Mouse (Mus musculus) layer of hippocampus, postnatal 14 days (tissue): ENCODE measurements around the gene Bst2. TPM values are rescaled to one million over a fixed set of nuclear protein-coding genes. Genes with fewer than 3 reads are reported as not detected.
"Not testable (repeated sequence)": the region's sequence is repeated elsewhere in the genome, so short reads cannot be mapped to it uniquely, and the experiment has no call there.

ENCODE experiments used
- DNase-seq, 2 experiments: peaks; one replicate each; pipeline ENCODE4 v3.0.0; 2021 to 2022; ENCODE audit warnings: low spot score in 2 of 2, mixed read lengths in 1 of 2
- total RNA-seq, 2 experiments: library from RNA; stranded (reverse); gene quantifications; 2 replicates each; pipeline ENCODE4 v1.2.3; 2021

Bst2 gene
- total RNA-seq, 2 experiments from 2014 or later = 3.4 to 5.5 TPM

DNA sequence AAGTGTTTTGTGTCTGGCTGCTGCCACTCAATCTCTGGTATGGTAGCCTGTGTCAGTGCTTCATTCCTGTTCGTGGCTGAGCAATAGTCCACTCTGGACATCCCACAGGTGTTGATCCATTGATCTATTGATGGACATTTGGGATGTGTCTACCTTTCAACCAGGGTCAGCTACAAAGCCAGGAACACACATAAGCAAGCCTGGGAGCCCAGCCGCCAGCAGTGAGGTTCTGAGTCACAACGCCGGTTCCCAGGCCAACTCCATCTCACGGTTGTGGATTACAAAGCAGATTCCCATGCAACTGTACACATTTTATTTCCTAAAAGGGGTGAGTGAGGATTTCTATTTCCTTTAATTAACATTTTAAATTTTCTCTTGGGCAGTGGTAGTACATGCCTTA, 23.5 kb upstream of the Bst2 start:
- no peak for DNase-seq

DNA sequence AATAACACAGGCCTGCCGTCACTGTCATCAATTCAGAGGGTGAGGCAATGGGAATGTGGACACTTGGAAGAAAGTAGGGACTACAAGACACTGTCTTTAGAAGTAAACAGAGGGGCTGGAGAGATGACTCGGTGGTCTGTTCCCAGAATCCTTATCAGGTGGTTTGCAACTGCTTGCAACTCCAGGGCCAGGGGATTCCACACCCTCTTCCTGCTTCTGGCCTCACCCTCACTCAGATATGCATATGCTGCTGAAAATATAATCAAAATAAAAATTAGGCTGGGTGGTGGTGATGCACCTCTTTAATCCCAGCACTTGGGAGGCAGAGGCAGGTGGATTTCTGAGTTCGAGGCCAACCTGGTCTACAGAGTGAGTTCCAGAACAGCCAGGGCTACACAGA, 22.8 kb upstream of the Bst2 start:
- DNase-seq = no peak

DNA sequence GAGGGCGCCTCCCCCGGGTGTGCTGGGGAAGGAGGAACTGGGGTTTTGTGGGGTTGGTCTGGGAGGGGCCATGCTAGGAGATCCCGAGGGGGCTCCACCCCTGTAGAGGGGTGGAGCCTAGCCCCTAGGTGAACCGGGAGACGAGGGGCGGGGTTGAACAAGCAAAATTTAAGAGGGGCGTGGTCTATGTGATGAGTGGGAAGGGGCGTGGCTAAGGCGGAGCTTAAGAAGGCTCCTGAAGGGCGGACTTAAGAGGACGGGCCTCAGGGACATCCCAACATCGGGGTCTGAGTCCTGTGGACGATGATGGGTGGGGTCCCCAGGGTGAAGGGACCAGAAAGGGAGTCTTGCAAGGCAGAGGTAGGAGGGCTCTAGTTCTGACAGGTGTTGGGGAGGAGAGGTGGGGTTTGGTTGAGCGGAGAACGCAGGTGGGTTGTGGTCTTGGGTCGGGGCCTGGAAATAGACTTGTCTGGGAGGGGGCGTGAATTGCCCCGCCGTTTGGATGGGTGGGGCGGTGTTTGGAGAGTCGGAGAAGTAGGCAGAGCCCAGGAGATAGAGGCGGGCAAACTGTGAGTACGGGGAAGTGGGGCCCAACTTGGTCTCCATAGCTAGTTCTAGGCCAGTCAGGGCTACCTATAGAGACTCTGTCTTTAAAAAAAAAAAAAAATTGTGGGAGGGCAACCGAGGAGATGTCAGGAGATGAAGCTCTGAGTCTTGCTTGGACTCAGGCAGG, 21.9 kb upstream of the Bst2 start:
- no peak for DNase-seq

DNA sequence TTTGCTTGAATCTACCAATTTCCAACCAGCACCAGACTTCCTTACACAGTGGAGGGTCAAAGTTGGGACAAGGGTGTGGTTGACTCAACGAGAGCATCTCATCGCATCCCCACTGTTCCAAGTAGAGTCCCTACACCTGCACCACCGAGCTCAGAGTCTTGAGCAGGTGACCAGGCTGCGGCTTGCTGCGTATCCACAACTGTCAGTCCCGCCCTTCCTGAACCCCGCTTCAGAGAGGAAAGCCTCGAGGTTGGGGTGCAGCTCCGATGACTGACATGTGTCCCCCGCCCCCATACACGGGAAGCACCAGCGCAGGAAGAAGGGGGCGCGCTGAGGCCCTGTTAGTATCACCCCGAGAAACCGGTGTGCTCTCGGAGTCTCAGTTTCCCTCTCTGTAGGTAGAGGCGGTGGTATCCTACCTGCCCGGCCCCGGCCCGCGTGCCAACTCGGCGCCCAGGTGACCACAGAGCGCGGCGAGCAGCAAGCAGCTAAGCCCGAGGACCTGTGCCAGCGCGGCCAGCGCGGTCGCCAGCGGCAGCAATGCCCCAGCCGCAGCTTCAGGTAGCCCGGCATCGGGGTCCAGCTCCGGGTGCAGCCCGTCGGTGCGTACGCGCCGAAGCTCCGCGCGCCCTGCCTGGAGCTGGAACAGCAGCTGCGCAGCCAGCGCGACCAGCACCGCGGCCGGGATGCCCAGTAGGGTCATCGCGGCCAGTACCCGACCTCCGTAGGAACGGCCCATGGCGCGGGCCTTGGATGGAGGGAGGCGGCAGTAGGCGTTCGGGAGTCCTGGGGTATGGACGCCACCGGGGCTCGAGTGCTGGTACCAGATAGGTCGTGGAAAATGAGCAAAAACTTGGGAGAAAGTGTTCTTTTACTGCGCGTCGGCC, 21.1 kb upstream of the Bst2 start, which contains the start of gene Tmem221:
Gene Tmem221 (minus strand): TSS at position 801 of the 887 bp plus-strand sequence.
- no peak for DNase-seq

DNA sequence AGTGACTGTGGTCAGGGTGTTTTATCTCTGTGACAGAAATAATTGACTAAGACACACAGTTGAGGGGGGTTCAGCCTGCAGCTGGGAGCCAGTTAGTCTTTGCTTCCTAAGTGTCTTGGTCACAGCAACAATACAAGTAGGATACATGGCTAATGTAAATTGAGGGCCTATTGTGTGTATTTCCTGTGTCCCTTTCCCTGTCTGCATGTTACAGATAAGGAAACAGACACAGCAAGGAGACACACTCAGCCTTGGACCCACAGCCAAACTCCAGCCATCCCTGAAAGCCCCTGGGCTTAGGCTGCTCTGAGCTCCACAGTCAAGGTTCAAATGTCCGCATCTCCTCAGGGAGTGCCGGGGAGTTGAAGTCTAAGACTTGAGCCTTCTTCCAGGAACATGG, 17.4 kb upstream of the Bst2 start:
- DNase-seq = no peak

DNA sequence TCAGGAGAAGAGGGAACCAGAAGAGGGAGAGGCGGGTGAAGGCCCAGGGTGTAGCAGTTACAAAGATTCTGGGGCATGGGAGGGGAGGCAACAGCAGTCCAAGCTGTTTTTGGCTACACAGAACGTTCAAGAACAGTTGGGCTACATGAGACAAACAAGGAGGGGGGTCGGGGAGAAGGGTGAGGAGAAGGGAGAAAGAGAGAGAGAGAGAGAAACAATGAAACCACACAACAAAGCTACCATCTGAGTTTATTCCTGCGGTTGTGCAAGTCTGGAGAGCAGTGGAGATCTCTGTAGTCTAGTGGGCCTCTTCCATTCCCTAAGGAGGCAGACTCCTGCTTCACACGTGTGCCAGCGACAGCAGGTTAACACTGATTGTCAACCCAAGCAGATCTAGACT, 16.7 kb upstream of the Bst2 start:
- no peak for DNase-seq

DNA sequence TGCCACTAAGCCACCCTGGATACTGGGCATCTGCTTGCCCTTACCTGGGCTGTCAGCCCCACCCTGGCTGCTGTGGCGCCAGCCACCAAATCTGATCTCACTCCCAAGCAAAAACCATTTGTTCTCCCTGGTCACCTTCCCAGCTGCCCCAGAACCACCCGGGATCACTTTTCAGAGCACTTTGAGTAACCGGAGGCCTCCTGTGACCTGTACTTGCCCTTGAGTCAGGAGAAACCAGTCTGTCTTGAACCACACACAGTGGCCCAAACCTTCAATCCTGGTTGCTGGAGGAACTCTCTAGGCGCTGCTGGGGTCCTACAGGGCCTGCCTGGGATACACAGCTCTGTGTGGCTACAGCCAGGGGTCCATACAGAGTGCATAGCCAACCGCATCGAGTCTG, 15.5 kb upstream of the Bst2 start:
- no peak for DNase-seq

DNA sequence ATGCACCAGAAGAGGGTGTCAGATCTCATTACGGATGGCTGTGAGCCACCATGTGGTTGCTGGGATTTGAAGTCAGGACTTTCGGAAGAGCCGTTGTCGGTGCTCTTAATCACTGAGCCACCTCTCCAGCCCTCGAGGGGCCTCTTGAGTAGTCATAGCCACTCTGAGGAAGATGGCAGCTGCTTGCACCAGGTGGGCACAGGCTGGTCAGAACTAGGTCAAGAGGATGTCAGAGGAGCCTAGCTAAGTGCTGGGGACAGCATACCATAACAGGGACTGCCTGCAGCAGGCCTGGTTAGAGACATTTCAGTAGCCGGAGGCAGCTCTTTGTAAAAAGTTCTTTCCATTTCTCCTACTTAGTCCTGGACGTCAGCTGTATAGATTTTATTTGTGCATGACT, 13.5 kb upstream of the Bst2 start:
- DNase-seq = no peak

DNA sequence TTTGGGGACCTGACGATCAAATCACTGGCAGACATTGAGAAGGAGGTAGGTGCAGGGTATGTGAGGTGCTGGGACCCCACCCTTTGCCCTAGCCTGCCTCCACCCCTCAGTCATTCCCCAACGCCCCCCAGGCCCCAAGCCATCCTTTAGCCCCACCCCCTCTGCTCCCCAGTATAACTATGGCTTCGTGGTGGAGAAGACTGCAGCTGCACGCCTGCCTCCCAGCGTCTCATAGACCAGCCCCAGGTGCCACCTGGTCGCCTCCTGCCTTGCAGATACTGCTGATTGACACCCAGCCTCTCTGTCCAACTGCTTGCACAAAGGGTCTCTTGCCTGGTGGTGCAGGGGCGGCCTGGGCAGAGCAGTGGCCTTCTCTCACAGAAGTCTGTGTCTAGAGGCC, 10.3 kb upstream of the Bst2 start:
- DNase-seq = no peak

DNA sequence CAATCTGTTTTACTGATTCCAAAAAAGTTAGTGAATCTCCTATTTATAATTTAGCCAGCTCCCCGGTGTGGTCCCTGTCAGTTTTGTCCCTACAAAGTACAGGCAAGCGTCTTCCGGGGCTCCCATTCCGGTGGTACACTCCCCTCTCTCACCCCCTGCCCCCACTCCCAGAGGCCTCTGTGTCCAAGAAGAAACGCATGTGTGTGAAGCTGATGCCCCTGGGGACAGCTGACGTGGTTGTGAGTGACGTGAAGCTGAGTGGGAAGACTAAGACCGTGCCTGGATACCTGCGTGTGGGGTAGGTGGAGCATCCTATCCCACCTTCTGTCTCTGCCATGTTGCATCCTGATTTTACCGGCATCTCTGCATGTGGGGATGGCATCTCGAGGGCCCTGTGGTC, 7.8 kb upstream of the Bst2 start:
- DNase-seq = no peak

DNA sequence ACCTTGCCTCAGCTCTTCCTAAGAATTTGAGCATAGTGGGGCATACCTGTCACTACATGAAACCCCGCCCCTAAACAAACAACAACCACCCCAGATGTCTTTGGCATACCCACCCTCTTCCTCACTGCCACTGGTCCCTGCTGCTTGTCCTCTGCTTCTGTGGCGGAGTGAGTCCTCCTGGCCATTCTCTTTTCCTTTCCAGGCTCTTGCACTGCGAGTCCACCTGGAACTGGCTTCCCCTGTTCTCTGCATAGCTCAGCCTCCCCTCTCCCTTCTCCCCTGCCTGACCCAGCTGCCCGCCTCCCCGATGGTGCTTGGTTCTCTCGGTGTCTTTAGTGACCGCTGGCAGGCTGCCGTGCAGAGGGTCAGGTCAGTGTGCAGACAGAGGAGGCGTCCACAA, 6.5 kb upstream of the Bst2 start:
- no peak for DNase-seq

DNA sequence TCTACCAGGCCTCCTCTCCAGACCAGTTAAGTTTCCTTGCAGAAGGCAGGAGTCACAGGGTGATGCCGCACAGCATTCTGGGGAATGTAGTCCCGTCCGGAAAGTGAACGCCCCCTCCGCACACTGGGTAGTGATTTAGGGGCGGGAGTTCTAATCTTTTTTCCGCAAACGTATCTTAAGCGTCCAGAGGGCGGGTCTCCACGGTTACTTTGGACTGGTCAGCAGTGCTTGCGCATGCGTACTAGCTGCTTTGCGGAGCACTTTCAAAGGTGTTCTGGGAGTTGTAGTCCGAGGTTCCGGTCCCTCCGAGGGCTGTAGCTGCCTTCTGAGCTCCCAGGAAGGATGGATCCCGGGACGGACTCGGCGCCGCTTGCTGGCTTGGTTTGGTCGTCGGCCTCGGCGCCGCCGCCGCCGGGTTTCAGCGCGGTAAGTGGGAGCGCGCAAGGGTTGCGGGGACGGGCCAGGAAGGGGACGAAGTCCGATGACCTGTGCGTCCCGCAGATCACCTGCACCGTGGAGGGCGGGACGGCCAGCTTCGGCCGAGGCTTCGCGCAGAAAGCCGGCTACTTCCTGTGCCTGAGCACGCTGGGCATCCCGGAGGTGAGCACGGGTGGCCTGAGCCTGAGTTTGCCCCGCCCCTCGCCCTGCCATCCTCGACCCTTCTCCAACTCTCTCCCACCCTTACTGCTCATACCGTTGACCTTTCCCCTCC, 5.5 kb upstream of the Bst2 start, which contains the start of gene Mvb12a:
Gene Mvb12a (plus strand): TSS at position 291 of the 712 bp plus-strand sequence.
- DNase-seq = peak; percentile 92 to 98

DNA sequence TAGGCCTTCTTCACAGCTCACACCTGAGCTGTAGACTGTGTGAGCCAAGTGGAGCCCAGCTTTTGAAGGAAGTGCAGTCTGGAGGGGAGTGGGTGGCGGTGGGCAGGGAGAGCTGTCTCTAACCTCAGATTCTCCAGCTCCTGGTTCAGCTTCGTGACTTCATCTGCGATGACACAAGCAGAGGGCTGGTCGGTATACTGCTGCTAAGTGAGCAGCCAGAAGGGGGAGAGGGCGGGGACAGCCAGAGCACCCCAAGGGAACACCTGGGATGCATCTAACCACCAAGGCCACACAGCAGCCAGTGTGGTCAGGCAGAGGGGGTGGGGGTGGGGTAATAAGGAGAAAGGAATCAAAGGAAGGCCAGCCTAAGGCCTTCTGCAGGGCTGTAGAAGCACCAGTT, 1.6 kb downstream of the Bst2 start:
- no peak for DNase-seq

DNA sequence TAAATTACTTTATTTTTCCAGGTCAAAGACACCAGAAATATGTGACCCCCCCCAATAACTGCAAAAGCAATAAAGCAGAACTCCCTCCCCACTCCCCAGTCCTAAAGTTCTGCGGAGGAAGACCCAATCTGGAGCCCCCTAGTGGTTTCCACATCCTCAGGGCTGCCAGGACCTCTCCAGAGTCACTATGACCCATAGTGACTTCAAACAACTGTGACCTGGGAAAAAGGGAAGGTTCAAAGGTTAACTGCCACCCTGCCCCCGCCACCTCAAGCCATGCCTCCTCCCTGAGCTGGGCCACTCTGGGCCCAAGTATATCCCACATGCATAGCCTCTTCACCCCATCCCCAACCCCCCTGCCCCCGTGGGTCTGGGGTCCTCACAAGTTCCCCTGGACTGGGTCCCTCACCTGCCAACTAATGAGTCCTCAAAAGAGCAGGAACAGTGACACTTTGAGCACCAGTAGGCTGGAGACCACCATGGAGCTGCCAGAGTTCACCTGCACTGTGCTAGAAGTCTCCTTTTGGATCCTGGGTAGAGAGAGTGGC, 2.9 kb downstream of the Bst2 start:
- DNase-seq = no peak

DNA sequence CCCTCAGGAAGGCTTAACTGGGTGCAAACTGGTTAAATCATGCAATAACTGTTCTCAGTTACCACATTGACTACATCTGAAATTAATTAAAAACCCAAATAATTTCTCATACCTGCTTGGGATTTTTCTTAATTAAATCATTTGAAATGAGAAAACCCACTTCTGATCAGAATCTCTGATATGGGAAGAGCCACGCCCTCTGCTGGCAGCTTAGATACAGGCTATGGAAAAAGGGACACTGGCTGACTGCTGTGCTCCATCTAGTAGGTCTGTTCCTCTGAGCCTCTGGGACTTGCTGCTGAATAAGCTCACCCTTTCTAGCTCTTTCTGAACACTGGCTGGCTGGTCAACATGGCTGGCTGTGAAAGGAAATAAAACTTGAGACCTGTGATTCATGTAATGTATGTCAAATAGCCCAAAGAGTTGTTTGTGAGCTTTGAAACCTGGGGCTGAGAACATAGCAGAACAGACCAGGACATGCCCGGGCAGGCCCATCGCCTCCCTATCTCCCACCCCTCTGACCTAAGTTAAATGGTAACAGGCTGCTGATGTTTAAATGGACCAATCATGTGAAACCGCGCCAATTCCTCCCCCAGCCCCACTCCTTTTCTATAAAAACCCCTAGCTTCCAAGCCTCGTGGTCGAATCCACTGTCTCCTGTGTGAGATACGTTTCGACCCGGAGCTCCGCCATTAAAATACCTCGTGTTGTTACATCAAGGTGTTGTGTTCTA, 6.4 kb downstream of the Bst2 start:
- not testable (repeated sequence) for DNase-seq

DNA sequence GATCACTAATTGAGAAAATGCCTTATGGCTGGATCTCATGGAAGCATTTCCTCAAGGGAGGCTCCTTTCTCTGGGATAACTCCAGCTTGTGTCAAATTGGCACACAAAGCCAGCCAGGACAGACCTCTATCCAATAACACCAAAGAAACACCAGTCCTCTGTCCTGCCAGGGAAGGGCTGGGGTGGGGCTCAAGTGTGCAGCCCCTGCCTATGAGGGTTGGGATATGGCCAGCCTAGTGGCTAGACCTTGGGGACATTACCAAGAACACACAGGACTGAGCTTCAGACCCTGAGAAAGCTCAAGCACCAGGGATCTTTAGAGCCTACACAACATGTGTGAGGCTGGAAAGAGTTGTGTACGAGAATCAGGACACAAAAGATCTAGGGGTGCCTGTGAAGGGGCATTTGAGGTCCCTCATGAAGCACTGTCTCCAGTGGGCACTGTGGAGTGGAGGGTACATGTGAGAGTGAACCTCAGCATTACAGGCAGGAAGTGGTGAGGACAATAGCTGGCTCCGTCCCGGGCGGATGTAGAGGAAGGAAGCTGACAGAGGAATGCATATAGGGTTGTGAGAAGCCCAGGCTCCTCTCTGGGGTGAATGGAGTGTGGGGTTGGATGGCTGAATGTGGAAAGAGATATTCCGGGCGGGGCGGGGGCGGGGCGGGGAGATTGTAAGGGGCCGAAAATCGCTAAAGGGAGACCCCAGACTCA, 8.7 kb downstream of the Bst2 start:
- DNase-seq = no peak

DNA sequence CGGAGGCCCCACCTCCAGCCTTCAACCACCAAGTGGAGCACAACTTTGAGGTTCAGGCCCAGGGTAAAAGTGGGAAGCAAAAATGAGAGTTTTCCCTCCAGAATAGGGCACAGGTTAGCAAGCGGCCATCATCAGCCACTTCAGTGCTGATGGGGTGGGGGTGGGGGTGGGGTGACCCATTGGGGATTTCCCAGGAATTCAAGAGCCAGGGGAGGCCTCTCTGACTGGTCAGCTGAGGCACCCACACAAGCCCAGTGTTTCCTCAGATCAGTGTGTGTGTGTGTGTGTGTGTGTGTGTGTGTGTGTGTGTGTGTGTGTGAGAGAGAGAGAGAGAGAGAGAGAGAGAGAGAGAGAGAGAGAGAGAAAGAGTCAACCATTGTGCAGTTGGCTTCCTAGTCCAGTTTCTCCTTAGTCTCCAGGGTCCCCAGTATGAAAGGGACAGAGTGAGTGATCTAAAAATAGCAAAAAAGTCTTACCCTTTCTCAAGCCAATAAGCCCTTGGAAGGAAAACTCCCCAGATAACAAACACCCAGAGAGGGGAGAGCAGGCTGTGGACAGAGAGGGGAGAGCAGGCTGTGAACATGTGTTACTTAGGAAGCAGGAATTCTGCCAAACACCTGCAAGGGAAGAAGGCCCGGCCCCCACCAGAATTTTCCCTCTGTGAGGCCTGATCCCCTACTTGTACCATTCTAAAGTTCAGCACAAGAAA, 9.9 kb downstream of the Bst2 start:
- DNase-seq = no peak

DNA sequence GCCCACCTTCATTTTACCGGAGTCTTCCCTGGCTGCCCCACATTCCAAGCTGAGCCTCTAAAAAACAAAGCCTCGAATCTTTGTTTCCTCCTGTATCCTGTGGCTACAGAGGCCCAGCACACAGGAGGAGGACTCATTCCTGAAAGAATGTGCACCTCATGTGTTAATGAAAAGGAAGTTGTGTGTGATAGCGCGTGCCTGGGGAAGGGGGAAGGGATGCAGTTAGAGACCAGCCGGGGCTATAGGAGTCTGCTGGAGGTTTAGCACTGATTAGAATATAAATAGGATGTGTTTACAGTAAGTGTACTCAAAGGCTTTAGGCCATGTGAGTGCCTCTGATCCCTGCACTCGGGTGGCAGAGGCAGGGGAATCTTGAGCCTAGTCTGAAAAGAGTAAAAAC, 11.0 kb downstream of the Bst2 start:
- DNase-seq = no peak

DNA sequence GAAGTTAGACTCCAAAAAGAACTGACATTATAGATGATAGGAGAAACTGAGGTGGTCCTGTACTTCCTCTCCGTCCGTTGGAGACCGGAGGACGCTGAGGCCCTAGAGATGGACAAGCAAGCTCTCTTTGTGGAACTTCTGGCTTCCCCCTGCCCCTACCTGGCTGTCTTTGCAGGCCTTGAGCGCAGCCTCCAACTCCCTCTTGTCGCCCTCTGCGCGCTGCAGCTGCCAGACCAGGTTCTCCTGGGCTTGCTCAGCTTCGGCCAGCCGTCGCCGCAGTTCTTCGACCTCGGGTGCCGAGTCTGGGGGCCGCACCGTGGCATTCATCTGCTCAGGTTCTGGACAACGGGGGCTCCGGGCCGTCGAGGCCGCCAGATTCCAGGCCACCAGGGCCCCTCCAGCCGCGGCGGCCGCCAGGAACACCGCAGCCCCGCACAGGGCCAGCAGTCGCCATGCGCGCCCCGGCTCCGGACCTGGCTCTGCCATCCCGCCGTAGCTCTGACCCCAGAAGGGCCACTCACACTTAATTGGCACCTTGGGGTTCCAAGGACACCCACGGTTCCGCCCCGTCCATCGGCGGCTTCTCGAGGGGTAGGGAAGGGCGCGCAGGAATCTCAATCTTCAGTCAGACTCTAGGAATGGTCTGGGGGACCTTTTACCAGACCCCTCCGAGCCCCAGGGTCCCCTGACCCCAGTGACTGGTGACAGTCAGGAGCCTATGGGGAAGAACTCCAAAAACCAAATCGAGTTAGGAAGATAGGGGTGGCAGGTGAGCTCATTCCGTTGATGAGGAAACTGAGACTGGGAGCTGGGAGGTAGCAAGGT, 11.8 kb downstream of the Bst2 start, which contains the start of gene Ccdc194:
Gene Ccdc194 (minus strand): TSS at position 486 of the 825 bp plus-strand sequence.
- no peak for DNase-seq
